Mouse (Mus musculus) cerebellum, adult 2 months (tissue): ENCODE results near the gene Ccdc167.

ENCODE experiments used
- CTCF ChIP-seq: fragments of 200-500 bp; IDR thresholded peaks from 2 replicates; pipeline ENCODE4 v1.5.1; 2011; ENCODE audit warnings: low read depth, mild to moderate bottlenecking, control low read depth, low read length, moderate library complexity, borderline replicate concordance; ENCODE audit not compliant: insufficient read depth
- POLR2A ChIP-seq: fragments of 200-500 bp; IDR thresholded peaks from 2 replicates; pipeline ENCODE4 v1.6.1; 2011; ENCODE audit warnings: low read length, control low read depth, borderline replicate concordance; ENCODE audit not compliant: insufficient read depth

DNA sequence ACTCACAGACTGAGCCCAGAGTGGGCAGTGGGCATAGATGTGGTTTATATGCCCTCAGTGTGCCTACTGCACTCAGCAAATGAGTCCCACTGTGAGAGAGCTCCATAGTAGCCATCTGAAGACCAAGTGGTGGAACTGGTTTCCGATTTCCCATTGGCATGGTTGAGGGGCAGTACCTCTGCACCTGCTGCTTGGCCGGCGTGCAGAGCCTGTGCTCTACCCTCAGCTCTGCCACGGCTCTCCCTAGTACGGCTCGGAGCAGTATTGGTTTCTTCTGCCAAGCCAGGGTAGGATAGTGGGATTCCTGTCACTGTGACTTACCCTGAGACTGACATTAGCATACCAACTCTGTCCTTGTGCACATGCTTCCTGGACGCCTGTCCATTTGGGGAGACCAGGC, 16.3 kb downstream of the Ccdc167 start:
- TF ChIP-seq POLR2A: no peak
- TF ChIP-seq CTCF: no peak
